Mouse (Mus musculus) central nervous system, embryonic 14 days (tissue): ENCODE data around the gene Nostrin. TPM values are rescaled to one million over a fixed set of nuclear protein-coding genes. Genes with fewer than 3 reads are reported as not detected.

Experiments
- polyA plus RNA-seq: library from polyadenylated mRNA; depleted of rRNA; stranded (reverse); fragments of >200 nt; gene quantifications from 2 replicates; pipeline ENCODE4 v1.2.3, GENCODE M21; 2012; rRNA removed

Nostrin gene
- polyA plus RNA-seq = 0.69 and 0.86 TPM in 2 replicates

GRCm38 (mm10) chr2:69135661-69136576 lies at the start of gene Nostrin:
Nostrin (plus strand) TSS chr2:69135800.

GRCm38 (mm10) chr2:69205791-69206351 lies 70.3 kb downstream of the Nostrin start, which contains the start of gene Spc25:
Spc25 (minus strand) TSS chr2:69206194.

GRCm38 (mm10) chr2:69210773-69211172 lies 75.2 kb downstream of the Nostrin start, which contains the start of gene G6pc2:
G6pc2 (plus strand) TSS chr2:69211073.

Other genes starting within 250 kb of the Nostrin start
- 36.4 and 52.1 TPM in 2 replicates for gene Spc25, start 70.4 kb downstream of the Nostrin start, polyA plus RNA-seq
- gene G6pc2, start 75.3 kb downstream of the Nostrin start, polyA plus RNA-seq = 0.10 and 0.12 TPM in 2 replicates
- gene Abcb11, start 206.8 kb downstream of the Nostrin start, polyA plus RNA-seq = 0.03 and 0.07 TPM in 2 replicates
- gene Dhrs9, start 244.6 kb downstream of the Nostrin start, polyA plus RNA-seq = 0.01 and 0.04 TPM in 2 replicates